Mouse (Mus musculus) E14TG2a.4 (cell line): ENCODE results near the gene Mrpl43.

ENCODE experiments used
- CTCF ChIP-seq: conservative IDR thresholded peaks from 2 replicates; pipeline ENCODE4 v1.5.1; 2014; ENCODE audit warnings: low read length
- NANOG ChIP-seq: IDR thresholded peaks from 2 replicates; pipeline ENCODE4 v1.6.1; 2014; ENCODE audit warnings: borderline replicate concordance, low read length, mixed read lengths
- POU5F1 ChIP-seq: IDR thresholded peaks from 2 replicates; pipeline ENCODE4 v1.6.1; 2014; ENCODE audit warnings: low read length, borderline replicate concordance

- TF ChIP-seq CTCF (no peak), POU5F1 (no peak), NANOG (no peak)
These were observed 8.5 kb downstream of the Mrpl43 start for GRCm38 (mm10) chr19:44997786-44998185.
